Mouse (Mus musculus) limb, embryonic 11.5 days (tissue): Measurements from ENCODE around the gene Dhrs4. TPM values are rescaled to one million over a fixed set of nuclear protein-coding genes. Genes with fewer than 3 reads are reported as not detected.

Experiments used
- ATAC-seq: fragments of 200-750 bp; cut with Nextera tagmentation; 2 replicates; pipeline ENCODE4 v1.8.0; 2017; ENCODE audit warnings: low read depth; ENCODE audit not compliant: insufficient number of reproducible peaks, low FRiP score, low TSS enrichment
- DNase-seq: peaks from one replicate; pipeline ENCODE4 v3.0.0-alpha.2; 2015; ENCODE audit warnings: low spot score
- H3K27ac ChIP-seq: fragments of 300-500 bp; sonication (generic); replicated peaks from 2 replicates; pipeline ENCODE4 v1.5.1; 2014; ENCODE audit warnings: low read depth, mild to moderate bottlenecking, low read length
- H3K27me3 ChIP-seq: fragments of 300-500 bp; sonication (generic); 2 replicates; pipeline ENCODE4 v1.6.1; 2014; ENCODE audit warnings: mild to moderate bottlenecking, low read length, mixed read lengths; ENCODE audit not compliant: control insufficient read depth, insufficient read depth
- H3K36me3 ChIP-seq: fragments of 300-500 bp; sonication (generic); 2 replicates; pipeline ENCODE4 v1.6.1; 2014; ENCODE audit warnings: mild to moderate bottlenecking, low read length, moderate library complexity, mixed read lengths; ENCODE audit not compliant: control insufficient read depth, insufficient read depth
- H3K4me1 ChIP-seq: fragments of 300-500 bp; sonication (generic); 2 replicates; pipeline ENCODE4 v1.6.1; 2014; ENCODE audit warnings: low read length, mixed read lengths; ENCODE audit not compliant: control insufficient read depth, insufficient read depth
- H3K4me2 ChIP-seq: fragments of 300-500 bp; sonication (generic); 2 replicates; pipeline ENCODE4 v1.6.1; 2014; ENCODE audit warnings: low read depth, mild to moderate bottlenecking, moderate library complexity; ENCODE audit not compliant: severe bottlenecking
- H3K4me3 ChIP-seq: fragments of 300-500 bp; sonication (generic); 2 replicates; pipeline ENCODE4 v1.5.1; 2014; ENCODE audit warnings: low read depth, low read length
- H3K9ac ChIP-seq: fragments of 300-500 bp; sonication (generic); 2 replicates; pipeline ENCODE4 v1.6.1; 2014; ENCODE audit warnings: mild to moderate bottlenecking, low read length
- H3K9me3 ChIP-seq: fragments of 300-500 bp; sonication (generic); 2 replicates; pipeline ENCODE4 v1.6.1; 2016; ENCODE audit warnings: low read length; ENCODE audit not compliant: control insufficient read depth
- WGBS: fragments of 180-500 bp; shearing (Covaris S2); extraction: QIAGEN DNeasy Blood & Tissue Kit; methylation state at CpG from one replicate; pipeline ENCODE4 v1.1.7; 2014; 5-methylcytosine and 5-hydroxymethylcytosine counted together
- polyA plus RNA-seq: library from polyadenylated mRNA; unstranded; fragments of >200 nt; fragmentation: Nextera tagmentation; extraction: Ambion mirVana; gene quantifications from 2 replicates; pipeline ENCODE4 v1.2.1, GENCODE M21; 2014

Gene Dhrs4
- polyA plus RNA-seq, 1 experiment from 2014 or later: 49.4 TPM

DNA sequence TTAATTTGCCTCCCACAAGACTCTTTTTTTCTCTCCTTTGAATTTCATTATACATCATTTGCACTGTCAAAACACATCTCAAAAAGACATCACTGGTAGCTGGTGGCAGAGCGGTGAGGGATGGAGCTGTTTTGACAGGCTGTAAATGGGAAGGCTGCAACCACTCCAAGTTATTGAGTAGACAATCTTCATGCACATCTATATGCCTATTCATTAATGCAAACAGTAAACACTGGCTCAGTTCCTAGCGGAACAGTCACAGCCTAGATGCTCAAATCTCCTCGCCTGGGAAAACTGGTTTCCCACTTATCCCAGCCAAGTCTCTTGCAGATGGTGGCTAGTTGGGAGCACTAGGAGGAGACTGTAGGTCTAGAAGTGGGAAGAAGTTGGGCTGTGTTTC lies 19.8 kb upstream of the Dhrs4 start:
- 89% methylated on average over 3 of the region's 3 CpGs for WGBS
- H3K4me1 ChIP-seq: no peaks in the 10 kb centered on the region
- H3K9me3 ChIP-seq: no peaks in the 10 kb centered on the region
- DNase-seq (no peak), ATAC-seq (no peak)
- H3K9ac ChIP-seq: no peak overlapping the region
- no peaks in the 10 kb centered on the region for H3K27me3 ChIP-seq
- no peak overlapping the region for H3K4me2 ChIP-seq
- H3K4me3 ChIP-seq: no peak overlapping the region
- H3K27ac ChIP-seq: no peak overlapping the region
- H3K36me3 ChIP-seq: no peaks in the 10 kb centered on the region

GRCm38 (mm10) chr14:55459796-55460195 lies 18.8 kb upstream of the Dhrs4 start:
- no peaks in the 10 kb centered on the region for H3K36me3 ChIP-seq
- H3K9me3 ChIP-seq: no peaks in the 10 kb centered on the region
- no peak overlapping the region for H3K4me2 ChIP-seq
- H3K4me3 ChIP-seq: no peak overlapping the region
- no peaks in the 10 kb centered on the region for H3K4me1 ChIP-seq
- no peak overlapping the region for H3K9ac ChIP-seq
- no peak overlapping the region for H3K27ac ChIP-seq
- H3K27me3 ChIP-seq: no peaks in the 10 kb centered on the region
- ATAC-seq (no peak), DNase-seq (no peak)
- WGBS: 56% methylated on average over 4 of the region's 4 CpGs

DNA sequence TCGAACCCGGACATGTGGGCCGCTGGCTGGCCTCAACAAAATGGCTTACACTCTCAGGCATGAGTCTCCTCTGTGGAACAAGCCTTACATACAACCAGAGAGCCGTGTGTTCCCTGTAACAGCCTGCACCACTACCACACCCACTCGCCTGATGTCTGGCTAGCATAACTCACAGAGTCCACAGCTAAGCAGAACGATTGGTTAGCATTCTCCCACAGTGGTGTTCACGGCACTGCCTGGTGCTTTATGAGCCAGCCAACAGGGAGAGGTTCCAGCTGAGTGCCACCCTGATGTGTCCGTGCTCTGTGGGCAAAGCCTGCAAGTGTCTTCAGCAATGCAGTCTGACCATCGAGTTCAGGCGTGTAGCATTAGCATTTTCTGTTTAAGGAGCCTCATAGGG lies 18.3 kb upstream of the Dhrs4 start:
- no peak overlapping the region for H3K4me3 ChIP-seq
- no peak overlapping the region for H3K27ac ChIP-seq
- WGBS: 71% methylated on average over 10 of the region's 10 CpGs
- no peak overlapping the region for H3K9ac ChIP-seq
- no peak for ATAC-seq
- H3K4me1 ChIP-seq: no peaks in the 10 kb centered on the region
- no peak overlapping the region for H3K4me2 ChIP-seq
- no peaks in the 10 kb centered on the region for H3K27me3 ChIP-seq
- no peaks in the 10 kb centered on the region for H3K36me3 ChIP-seq
- no peaks in the 10 kb centered on the region for H3K9me3 ChIP-seq
- no peak for DNase-seq

GRCm38 (mm10) chr14:55461757-55462156 lies 16.8 kb upstream of the Dhrs4 start:
- no peak overlapping the region for H3K4me2 ChIP-seq
- H3K9ac ChIP-seq: no peak overlapping the region
- no peaks in the 10 kb centered on the region for H3K27me3 ChIP-seq
- DNase-seq: no peak
- no peaks in the 10 kb centered on the region for H3K4me1 ChIP-seq
- 29% methylated on average over 4 of the region's 4 CpGs for WGBS
- no peak overlapping the region for H3K27ac ChIP-seq
- no peaks in the 10 kb centered on the region for H3K9me3 ChIP-seq
- no peak for ATAC-seq
- no peak overlapping the region for H3K4me3 ChIP-seq
- no peaks in the 10 kb centered on the region for H3K36me3 ChIP-seq

GRCm38 (mm10) chr14:55466481-55466880 lies 12.1 kb upstream of the Dhrs4 start:
- DNase-seq (no peak), ATAC-seq (no peak)
- H3K4me1 ChIP-seq: no peaks in the 10 kb centered on the region
- no peak overlapping the region for H3K9ac ChIP-seq
- no peaks in the 10 kb centered on the region for H3K9me3 ChIP-seq
- no peak overlapping the region for H3K4me2 ChIP-seq
- no peaks in the 10 kb centered on the region for H3K27me3 ChIP-seq
- H3K27ac ChIP-seq: no peak overlapping the region
- WGBS: 75% methylated on average over 4 of the region's 4 CpGs
- H3K36me3 ChIP-seq: no peaks in the 10 kb centered on the region
- H3K4me3 ChIP-seq: no peak overlapping the region

GRCm38 (mm10) chr14:55467108-55467507 lies 11.4 kb upstream of the Dhrs4 start:
- H3K27ac ChIP-seq: no peak overlapping the region
- no peaks in the 10 kb centered on the region for H3K9me3 ChIP-seq
- no peak for DNase-seq
- H3K4me2 ChIP-seq: no peak overlapping the region
- H3K9ac ChIP-seq: no peak overlapping the region
- no peaks in the 10 kb centered on the region for H3K4me1 ChIP-seq
- H3K27me3 ChIP-seq: no peaks in the 10 kb centered on the region
- no peaks in the 10 kb centered on the region for H3K36me3 ChIP-seq
- WGBS: 80% methylated on average over 7 of the region's 7 CpGs
- no peak overlapping the region for H3K4me3 ChIP-seq
- no peak for ATAC-seq

DNA sequence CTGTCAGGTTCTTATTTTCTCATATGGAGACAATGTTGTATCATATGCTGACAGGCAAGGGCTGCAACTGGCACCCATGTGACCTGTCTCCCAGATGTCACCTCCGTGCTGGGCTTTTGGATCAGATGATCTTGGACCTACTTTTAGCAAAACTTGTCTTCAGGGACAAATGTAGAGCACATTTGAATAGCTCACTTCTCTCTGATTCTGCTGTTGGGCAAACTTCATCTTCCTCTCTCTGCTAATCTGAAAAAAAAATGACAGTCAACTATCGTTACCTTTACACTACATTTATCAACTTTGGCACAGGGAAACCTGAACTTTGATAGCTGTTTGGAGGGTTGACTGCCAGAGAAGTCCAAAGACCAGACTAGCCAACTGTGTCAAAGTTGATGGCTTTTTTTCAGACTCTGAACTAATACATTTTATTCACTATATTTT lies 10.2 kb upstream of the Dhrs4 start:
- Histone ChIP-seq H3K9me3 (no peaks in the 10 kb centered on the region), H3K36me3 (no peaks in the 10 kb centered on the region), H3K27me3 (no peaks in the 10 kb centered on the region), H3K4me2 (no peak overlapping the region), H3K4me1 (no peaks in the 10 kb centered on the region), H3K27ac (no peak overlapping the region), H3K4me3 (no peak overlapping the region), H3K9ac (no peak overlapping the region)
- 88% methylated on average over 2 of the region's 2 CpGs for WGBS
- DNase-seq (no peak), ATAC-seq (no peak)

- ATAC-seq: no peak
- H3K4me2 ChIP-seq: no peak overlapping the region
- 76% methylated on average over 2 of the region's 2 CpGs for WGBS
Observed at GRCm38 (mm10) chr14:55469041-55469440, 9.5 kb upstream of the Dhrs4 start.

DNA sequence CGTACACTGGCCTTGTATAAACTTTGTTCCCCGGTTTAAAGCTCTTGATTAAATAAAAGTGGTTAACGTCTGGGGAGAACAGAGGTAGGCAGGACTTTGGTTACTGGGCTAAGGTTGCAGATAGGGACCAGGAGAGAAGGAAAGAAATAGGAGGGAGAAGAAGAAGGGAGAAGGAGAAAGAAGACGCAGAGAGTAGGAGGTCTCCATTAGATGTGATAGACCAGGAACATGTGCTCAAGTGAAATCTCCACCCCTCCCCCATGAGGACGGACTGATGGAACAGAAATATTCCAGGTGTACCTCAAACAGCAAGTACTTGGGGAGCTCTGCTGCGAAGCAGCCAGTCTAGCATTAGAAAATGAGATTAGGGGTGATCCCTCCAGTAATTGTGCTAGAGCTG lies 8.7 kb upstream of the Dhrs4 start:
- ATAC-seq (no peak), DNase-seq (no peak)
- no peak overlapping the region for H3K27ac ChIP-seq
- H3K9me3 ChIP-seq: no peaks in the 10 kb centered on the region
- 78% methylated on average over 6 of the region's 6 CpGs for WGBS
- no peak overlapping the region for H3K4me3 ChIP-seq
- no peaks in the 10 kb centered on the region for H3K4me1 ChIP-seq
- no peaks in the 10 kb centered on the region for H3K27me3 ChIP-seq
- no peak overlapping the region for H3K4me2 ChIP-seq
- H3K9ac ChIP-seq: no peak overlapping the region
- no peaks in the 10 kb centered on the region for H3K36me3 ChIP-seq

More at GRCm38 (mm10) chr14:55469041-55469440, 9.5 kb upstream of the Dhrs4 start:
- DNase-seq: no peak
- no peaks in the 10 kb centered on the region for H3K9me3 ChIP-seq
- H3K36me3 ChIP-seq: no peaks in the 10 kb centered on the region
- H3K27me3 ChIP-seq: no peaks in the 10 kb centered on the region
- H3K27ac ChIP-seq: no peak overlapping the region
- H3K9ac ChIP-seq: no peak overlapping the region
- no peak overlapping the region for H3K4me3 ChIP-seq
- no peaks in the 10 kb centered on the region for H3K4me1 ChIP-seq
